Mouse (Mus musculus): ENCODE measurements at regions not wholly inside any gene's neighbourhood (a gene's known extent, or its start where the extent isn't known, plus 50 kb on each side); places are given as distances from the start of the nearest gene placed in this dataset.

DNA sequence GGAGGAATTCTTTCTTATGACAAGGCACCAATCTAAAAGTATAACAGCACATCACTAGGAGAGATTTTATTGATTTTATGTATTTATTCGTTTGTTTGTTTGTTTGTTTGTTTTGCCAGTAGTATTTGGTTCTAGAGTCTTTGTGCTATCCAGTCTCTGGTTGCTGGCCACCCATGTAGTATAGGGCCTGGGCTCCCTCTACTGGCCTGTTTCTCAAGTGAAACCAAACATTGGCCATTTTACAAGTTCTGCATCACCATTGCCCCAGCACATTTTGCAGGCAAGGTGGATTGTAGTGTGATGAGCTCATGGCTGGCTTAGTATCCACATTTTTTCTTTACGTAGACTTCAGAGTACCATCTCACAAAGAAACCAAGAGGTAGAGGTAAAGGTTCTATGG lies 376.9 kb upstream of the Luzp2 start:
- peak; percentile 45 for DNase-seq

DNA sequence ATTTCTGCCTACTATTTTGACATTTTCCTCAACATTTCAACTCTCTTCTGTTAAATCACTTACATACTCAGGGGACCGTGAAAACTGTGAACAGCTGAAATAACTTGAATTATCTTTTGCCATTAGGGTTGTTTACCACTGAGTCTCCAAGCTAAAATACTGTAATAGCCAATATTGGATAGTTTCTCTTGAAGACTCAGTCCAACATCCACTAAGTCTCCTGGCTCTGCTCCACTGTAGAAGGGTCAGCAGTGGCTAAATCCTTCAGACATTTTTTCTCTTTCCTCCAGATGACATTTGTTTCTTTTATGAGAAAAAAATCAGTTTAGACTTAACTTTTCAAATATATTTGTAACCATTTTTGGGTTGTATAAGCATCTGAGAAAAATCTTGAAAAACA lies 344.0 kb upstream of the Luzp2 start:
- Histone ChIP-seq H3K36me3 (ENCODE audit: insufficient read depth) (no peaks in the 10 kb centered on the region), H3K9me3 (ENCODE audit: low read length) (no peaks in the 10 kb centered on the region), H3K4me2 (ENCODE audit: low read depth) (no peak overlapping the region), H3K4me3 (ENCODE audit: low read depth, low read length) (no peak overlapping the region), H3K27me3 (ENCODE audit: insufficient read depth, low read length) (no peaks in the 10 kb centered on the region), H3K27ac (ENCODE audit: low read depth, low read length) (no peak overlapping the region), H3K9ac (no peak overlapping the region), H3K4me1 (ENCODE audit: insufficient read depth) (no peaks in the 10 kb centered on the region)
- 85% methylated on average over 1 of the region's 1 CpGs for WGBS
- no peak for TF ChIP-seq CTCF (IDR thresholded peaks at IDR 0.05; ENCODE audit: low read depth)
- DNase-seq = no peak
- no peak for ATAC-seq

More for the DNA sequence above, 376.9 kb upstream of the Luzp2 start:
- 53% methylated on average over 2 of the region's 2 CpGs for WGBS
- no peak overlapping the region for H3K27ac ChIP-seq (ENCODE audit: low read depth, low read length)
- no peaks in the 10 kb centered on the region for H3K9me3 ChIP-seq (ENCODE audit: low read length)
- no peak overlapping the region for H3K9ac ChIP-seq
- H3K4me3 ChIP-seq (ENCODE audit: low read depth, low read length) = no peak overlapping the region
- H3K27me3 ChIP-seq (ENCODE audit: insufficient read depth, low read length) = no peaks in the 10 kb centered on the region
- no peaks in the 10 kb centered on the region for H3K36me3 ChIP-seq (ENCODE audit: insufficient read depth)
- H3K4me2 ChIP-seq (ENCODE audit: low read depth) = no peak overlapping the region
- ATAC-seq = no peak
- H3K4me1 ChIP-seq (ENCODE audit: insufficient read depth) = no peaks in the 10 kb centered on the region
- TF ChIP-seq CTCF (IDR thresholded peaks at IDR 0.05; ENCODE audit: low read depth) = peak; percentile 63

DNA sequence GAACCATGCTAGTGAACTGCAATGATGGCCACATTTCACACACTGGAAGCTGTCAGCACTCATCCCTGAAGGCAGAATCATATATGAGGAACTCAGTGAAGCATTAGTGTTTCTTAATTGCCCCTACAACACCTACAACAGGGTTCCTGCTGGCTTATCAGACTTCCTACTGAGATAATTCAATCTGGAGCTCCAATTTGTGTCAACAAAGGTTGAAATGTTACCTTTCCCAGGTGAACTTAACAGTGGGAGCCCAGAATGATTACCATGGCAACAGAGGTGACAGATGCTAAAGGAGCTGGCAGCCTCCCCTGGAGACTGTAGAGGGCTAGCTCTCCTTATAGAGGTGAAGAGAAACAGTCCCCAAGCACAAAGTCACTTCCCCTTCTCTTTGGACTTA lies 330.1 kb upstream of the Luzp2 start:
- Histone ChIP-seq H3K4me2 (ENCODE audit: low read depth) (no peak overlapping the region), H3K27me3 (ENCODE audit: insufficient read depth, low read length) (no peaks in the 10 kb centered on the region), H3K4me1 (ENCODE audit: insufficient read depth) (no peaks in the 10 kb centered on the region), H3K4me3 (ENCODE audit: low read depth, low read length) (no peak overlapping the region), H3K27ac (ENCODE audit: low read depth, low read length) (no peak overlapping the region), H3K9ac (no peak overlapping the region), H3K36me3 (ENCODE audit: insufficient read depth) (no peaks in the 10 kb centered on the region), H3K9me3 (ENCODE audit: low read length) (no peaks in the 10 kb centered on the region)
- no peak for DNase-seq
- no peak for ATAC-seq
- no peak for TF ChIP-seq CTCF (IDR thresholded peaks at IDR 0.05; ENCODE audit: low read depth)

DNA sequence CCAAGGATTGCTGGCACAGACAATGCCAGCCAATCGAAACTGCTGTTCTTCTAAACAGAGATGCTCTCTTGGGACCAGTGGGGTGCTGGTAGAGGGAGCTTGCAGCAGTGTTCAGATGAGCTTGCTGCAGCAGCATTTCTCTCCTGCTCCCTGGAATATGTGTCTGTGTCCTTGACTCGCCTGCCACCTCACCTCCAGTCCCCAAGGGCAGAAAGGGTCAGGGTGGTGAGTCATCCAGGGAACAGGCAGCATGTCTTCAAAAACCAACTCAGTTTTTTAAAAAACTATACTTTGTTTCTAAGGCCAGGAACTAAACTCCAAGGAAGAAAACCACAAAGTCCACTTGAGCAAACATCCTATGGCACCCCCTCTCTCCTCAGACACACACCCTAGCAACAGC lies 328.3 kb upstream of the Luzp2 start:
- no peak for DNase-seq
- H3K4me1 ChIP-seq (ENCODE audit: insufficient read depth) = no peaks in the 10 kb centered on the region
- no peak overlapping the region for H3K4me2 ChIP-seq (ENCODE audit: low read depth)
- H3K9me3 ChIP-seq (ENCODE audit: low read length) = no peaks in the 10 kb centered on the region
- no peaks in the 10 kb centered on the region for H3K36me3 ChIP-seq (ENCODE audit: insufficient read depth)
- no peaks in the 10 kb centered on the region for H3K27me3 ChIP-seq (ENCODE audit: insufficient read depth, low read length)
- 57% methylated on average over 2 of the region's 2 CpGs for WGBS
- H3K9ac ChIP-seq = no peak overlapping the region
- TF ChIP-seq CTCF (IDR thresholded peaks at IDR 0.05; ENCODE audit: low read depth) = no peak
- H3K27ac ChIP-seq (ENCODE audit: low read depth, low read length) = no peak overlapping the region
- no peak overlapping the region for H3K4me3 ChIP-seq (ENCODE audit: low read depth, low read length)
- no peak for ATAC-seq

DNA sequence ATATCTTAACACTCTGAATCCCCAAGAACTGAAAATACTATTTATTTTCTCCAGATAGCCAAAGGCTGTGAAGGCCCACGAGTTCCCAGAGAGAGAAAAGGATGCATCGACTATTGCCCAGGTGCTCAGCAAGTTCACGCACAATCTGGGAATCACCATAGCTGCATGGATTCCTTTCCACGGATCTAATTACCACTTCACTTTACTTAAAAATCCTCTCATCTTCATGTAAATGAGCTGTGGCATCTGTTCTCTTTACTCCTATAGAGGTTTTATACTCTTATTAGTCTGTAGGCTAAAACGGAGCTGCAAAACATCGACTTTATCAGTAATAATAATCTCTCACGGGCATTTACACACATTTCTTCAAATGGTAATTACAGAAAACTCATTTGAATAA lies 299.6 kb upstream of the Luzp2 start:
- TF ChIP-seq CTCF (IDR thresholded peaks at IDR 0.05; ENCODE audit: low read depth) = no peak
- WGBS = 37% methylated on average over 7 of the region's 7 CpGs
- no peaks in the 10 kb centered on the region for H3K36me3 ChIP-seq (ENCODE audit: insufficient read depth)
- H3K27ac ChIP-seq (ENCODE audit: low read depth, low read length) = no peak overlapping the region
- no peaks in the 10 kb centered on the region for H3K9me3 ChIP-seq (ENCODE audit: low read length)
- DNase-seq = no peak
- H3K4me3 ChIP-seq (ENCODE audit: low read depth, low read length) = no peak overlapping the region
- no peak overlapping the region for H3K4me2 ChIP-seq (ENCODE audit: low read depth)
- H3K9ac ChIP-seq = no peak overlapping the region
- H3K4me1 ChIP-seq (ENCODE audit: insufficient read depth) = no peaks in the 10 kb centered on the region
- no peaks in the 10 kb centered on the region for H3K27me3 ChIP-seq (ENCODE audit: insufficient read depth, low read length)
- ATAC-seq = no peak

DNA sequence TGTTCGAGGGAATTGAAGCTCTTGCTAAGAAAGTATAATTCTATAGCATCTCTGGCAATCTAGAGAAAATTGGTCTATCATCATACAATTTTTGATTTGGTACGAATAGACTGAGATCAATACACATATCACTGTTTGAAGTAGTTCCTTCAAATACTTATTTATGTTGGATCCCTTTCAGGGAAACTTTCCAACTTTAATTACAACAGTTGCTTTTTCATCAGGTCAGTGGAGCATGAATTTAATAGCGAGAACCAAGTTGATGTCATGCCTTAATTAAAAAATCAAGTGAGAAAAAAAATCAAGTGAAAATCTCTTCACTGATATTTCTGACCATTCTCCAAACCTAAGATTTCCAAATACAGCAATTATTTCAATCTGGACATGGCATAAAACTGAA lies 277.9 kb upstream of the Luzp2 start:
- Histone ChIP-seq H3K4me2 (ENCODE audit: low read depth) (no peak overlapping the region), H3K4me1 (ENCODE audit: insufficient read depth) (no peaks in the 10 kb centered on the region), H3K9ac (no peak overlapping the region), H3K36me3 (ENCODE audit: insufficient read depth) (no peaks in the 10 kb centered on the region), H3K27ac (ENCODE audit: low read depth, low read length) (no peak overlapping the region), H3K9me3 (ENCODE audit: low read length) (no peaks in the 10 kb centered on the region), H3K4me3 (ENCODE audit: low read depth, low read length) (no peak overlapping the region), H3K27me3 (ENCODE audit: insufficient read depth, low read length) (no peaks in the 10 kb centered on the region)
- ATAC-seq (no peak), DNase-seq (no peak)
- WGBS = 36% methylated on average over 3 of the region's 3 CpGs
- no peak for TF ChIP-seq CTCF (IDR thresholded peaks at IDR 0.05; ENCODE audit: low read depth)

DNA sequence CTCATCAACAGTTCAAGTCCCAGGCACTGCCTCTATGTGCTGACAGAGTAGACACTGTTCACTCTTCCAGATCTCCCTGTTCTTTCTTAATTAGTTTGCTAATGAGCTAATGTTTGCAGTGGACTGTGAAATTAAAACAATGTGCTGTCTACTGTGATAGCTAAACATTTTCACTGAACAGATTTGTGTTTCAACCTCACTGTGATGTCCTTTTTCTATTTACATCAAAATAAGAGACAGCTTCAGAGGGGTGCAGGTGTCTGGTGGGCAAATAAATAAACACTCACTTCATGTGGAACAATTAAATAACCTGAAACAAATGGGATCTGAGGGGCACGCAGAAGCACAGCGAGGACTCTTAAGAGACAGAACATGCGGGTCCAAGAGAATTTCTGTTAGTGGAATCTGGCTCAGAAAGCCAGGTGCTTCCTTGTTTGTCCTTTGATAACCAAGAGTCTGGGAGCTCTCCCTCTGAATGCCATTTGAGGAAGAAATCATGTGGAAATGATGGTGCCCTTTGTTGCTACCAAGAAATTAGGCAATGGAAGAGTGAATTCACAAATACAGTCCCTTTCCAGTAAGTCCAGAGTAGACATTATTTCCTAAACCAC lies 269.6 kb upstream of the Luzp2 start:
- WGBS = 29% methylated on average over 3 of the region's 3 CpGs
- Histone ChIP-seq H3K4me2 (ENCODE audit: low read depth) (no peak overlapping the region), H3K27ac (ENCODE audit: low read depth, low read length) (no peak overlapping the region), H3K27me3 (ENCODE audit: insufficient read depth, low read length) (no peaks in the 10 kb centered on the region), H3K4me1 (ENCODE audit: insufficient read depth) (no peaks in the 10 kb centered on the region), H3K4me3 (ENCODE audit: low read depth, low read length) (no peak overlapping the region), H3K9ac (no peak overlapping the region), H3K36me3 (ENCODE audit: insufficient read depth) (no peaks in the 10 kb centered on the region), H3K9me3 (ENCODE audit: low read length) (no peaks in the 10 kb centered on the region)
- DNase-seq = no peak
- TF ChIP-seq CTCF (IDR thresholded peaks at IDR 0.05; ENCODE audit: low read depth) = no peak
- ATAC-seq = no peak

DNA sequence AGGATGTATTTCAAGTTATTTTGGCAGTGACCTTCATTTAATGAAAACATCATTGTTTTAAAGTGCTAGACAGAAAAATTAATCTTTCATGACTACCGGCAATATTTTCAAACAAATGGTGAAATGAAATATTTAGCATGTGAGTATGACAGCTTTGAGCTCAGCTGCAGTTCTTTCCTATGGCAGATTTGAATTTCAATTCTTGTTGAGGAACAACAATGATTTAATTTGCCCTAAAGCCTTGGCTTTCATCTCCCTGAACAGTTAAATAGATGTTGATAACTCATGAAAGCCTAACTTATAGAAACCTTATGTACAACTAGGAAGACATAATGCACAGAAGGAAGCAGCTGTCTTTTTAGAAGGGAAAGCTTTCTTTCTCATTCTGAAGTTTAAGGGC lies 235.5 kb upstream of the Luzp2 start:
- no peak for TF ChIP-seq CTCF (IDR thresholded peaks at IDR 0.05; ENCODE audit: low read depth)
- Histone ChIP-seq H3K27me3 (ENCODE audit: insufficient read depth, low read length) (no peaks in the 10 kb centered on the region), H3K4me2 (ENCODE audit: low read depth) (no peak overlapping the region), H3K4me1 (ENCODE audit: insufficient read depth) (no peaks in the 10 kb centered on the region), H3K27ac (ENCODE audit: low read depth, low read length) (no peak overlapping the region), H3K36me3 (ENCODE audit: insufficient read depth) (no peaks in the 10 kb centered on the region), H3K4me3 (ENCODE audit: low read depth, low read length) (no peak overlapping the region), H3K9ac (no peak overlapping the region), H3K9me3 (ENCODE audit: low read length) (no peaks in the 10 kb centered on the region)
- ATAC-seq (no peak), DNase-seq (peak; percentile 5)
- WGBS = 54% methylated on average over 1 of the region's 1 CpGs

All from forebrain, postnatal 0 days (tissue).